Mouse (Mus musculus) hindbrain, embryonic 11.5 days (tissue): ENCODE measurements around the gene Mum1l1. TPM values are rescaled to one million over a fixed set of nuclear protein-coding genes. Genes with fewer than 3 reads are reported as not detected.

Experiments used
- polyA plus RNA-seq: library from polyadenylated mRNA; unstranded; fragments of >200 nt; fragmentation: Nextera tagmentation; extraction: Ambion mirVana; gene quantifications from 2 replicates; pipeline ENCODE4 v1.2.1, GENCODE M21; 2014

Gene Mum1l1
- polyA plus RNA-seq, 1 experiment from 2014 or later, result 18.3 TPM

Other genes starting within 250 kb of the Mum1l1 start
- gene Serpina7, start 124.8 kb upstream of the Mum1l1 start, polyA plus RNA-seq, result 0.20 TPM in 1 of 2 replicates, not detected in the other
- not detected in 2 replicates for gene 4930513O06Rik, start 123.8 kb upstream of the Mum1l1 start, polyA plus RNA-seq
- gene 4933428M09Rik, start 30.8 kb upstream of the Mum1l1 start, polyA plus RNA-seq, result not detected in 2 replicates
- gene Trap1a, start 123.6 kb downstream of the Mum1l1 start, polyA plus RNA-seq, result 0.14 TPM in 1 of 2 replicates, not detected in the other